Mouse (Mus musculus): ENCODE results near the gene Phf7. TPM values are rescaled to one million over a fixed set of nuclear protein-coding genes. Genes with fewer than 3 reads are reported as not detected.

Phf7 gene
- 7.3 and 8.3 TPM in 2 replicates for polyA plus RNA-seq (2015; fragmentation: Nextera tagmentation; extraction: Ambion mirVana)

DNA sequence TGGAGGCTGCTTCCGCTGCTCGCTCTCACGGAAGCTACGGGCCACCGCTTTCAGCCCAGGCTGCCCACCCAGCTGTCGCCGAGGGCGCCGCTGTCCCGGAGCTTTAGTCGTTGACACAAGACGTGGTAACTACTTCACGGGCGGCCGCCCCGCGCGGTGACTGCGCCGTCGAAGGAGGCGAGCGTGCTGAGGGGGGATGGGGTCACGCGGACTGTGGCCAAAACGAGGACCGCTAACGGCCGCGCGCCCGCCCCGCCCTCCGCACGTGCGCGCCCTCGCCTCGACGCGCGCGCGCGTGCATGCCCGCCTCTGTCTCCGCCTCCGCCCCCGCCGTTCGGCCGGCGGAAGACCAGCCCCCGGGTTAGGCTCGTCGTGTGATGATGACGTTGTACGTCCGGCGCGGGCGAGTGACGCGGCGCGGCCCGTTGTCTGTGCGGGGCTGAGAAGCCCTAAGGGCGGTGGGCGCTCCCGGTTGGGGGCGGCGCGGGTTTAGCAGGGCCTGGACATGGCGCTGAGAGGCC, at the start of gene Phf7, which contains the start of gene Bap1:
Gene Phf7, minus strand, starts transcription at position 234 of the 521 bp plus-strand sequence.
Gene Bap1, plus strand, starts transcription at position 367 of the 521 bp plus-strand sequence.
- peak; percentile 15 for TF ChIP-seq CTCF (IDR thresholded peaks at IDR 0.05; ENCODE audit: low read depth)
- TF ChIP-seq EP300 (IDR thresholded peaks at IDR 0.05; ENCODE audit: low read depth): no peak
- Histone ChIP-seq H3K27me3 (ENCODE audit: insufficient read depth, low read length) (no peaks in the 10 kb centered on the region), H3K27ac (ENCODE audit: low read depth) (peak within 1 kb of the TSS; percentile 94), H3K4me3 (ENCODE audit: low read depth, low read length) (peak within 1 kb of the TSS; percentile 89), H3K4me2 (ENCODE audit: low read depth, low read length) (peak within 1 kb of the TSS; percentile 84), H3K9ac (replicated peaks) (peak within 1 kb of the TSS; percentile 96), H3K9me3 (ENCODE audit: low read length) (no peaks in the 10 kb centered on the region), H3K4me1 (ENCODE audit: insufficient read depth) (peaks cover 14% of the 10 kb centered on the region; the same call in 1 of the 2 replicates), H3K36me3 (replicated peaks; ENCODE audit: insufficient read depth, low read length) (peaks cover 28% of the 10 kb centered on the region)
- ATAC-seq (peak; percentile 95), DNase-seq (peak; percentile 98)
- 3% methylated on average over 75 of the region's 75 CpGs for WGBS (ENCODE audit: insufficient replicate concordance)

DNA sequence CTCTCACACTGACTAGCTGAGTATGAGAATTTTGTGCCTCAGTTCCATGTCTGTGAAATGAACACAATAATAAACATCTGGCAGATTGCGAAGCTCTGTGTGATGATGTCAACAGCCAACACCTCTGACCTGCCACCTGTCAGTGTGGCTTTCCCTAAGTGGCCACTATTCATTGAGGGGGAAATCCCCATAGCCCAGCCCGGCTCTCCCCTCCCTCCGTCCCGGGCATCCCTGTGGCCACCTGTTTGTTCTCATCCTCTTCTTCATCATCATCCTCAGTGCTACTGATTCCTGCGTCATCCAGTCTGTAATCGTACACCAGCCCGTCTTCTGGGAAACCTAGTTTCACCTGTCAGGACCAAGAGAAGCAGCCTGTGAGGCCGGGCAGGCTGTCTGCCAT, 34.6 kb upstream of the Phf7 start:
- Histone ChIP-seq H3K36me3 (replicated peaks; ENCODE audit: insufficient read depth, low read length) (no peaks in the 10 kb centered on the region), H3K4me1 (ENCODE audit: insufficient read depth) (no peaks in the 10 kb centered on the region), H3K27ac (ENCODE audit: low read depth) (no peak overlapping the region), H3K4me3 (ENCODE audit: low read depth, low read length) (no peak overlapping the region), H3K4me2 (ENCODE audit: low read depth, low read length) (no peak overlapping the region), H3K9ac (replicated peaks) (no peak overlapping the region), H3K27me3 (ENCODE audit: insufficient read depth, low read length) (no peaks in the 10 kb centered on the region), H3K9me3 (ENCODE audit: low read length) (no peaks in the 10 kb centered on the region)
- 77% methylated on average over 8 of the region's 8 CpGs for WGBS (ENCODE audit: insufficient replicate concordance)
- ATAC-seq: no peak
- DNase-seq: no peak
- TF ChIP-seq EP300 (IDR thresholded peaks at IDR 0.05; ENCODE audit: low read depth): no peak
- TF ChIP-seq CTCF (IDR thresholded peaks at IDR 0.05; ENCODE audit: low read depth): no peak

DNA sequence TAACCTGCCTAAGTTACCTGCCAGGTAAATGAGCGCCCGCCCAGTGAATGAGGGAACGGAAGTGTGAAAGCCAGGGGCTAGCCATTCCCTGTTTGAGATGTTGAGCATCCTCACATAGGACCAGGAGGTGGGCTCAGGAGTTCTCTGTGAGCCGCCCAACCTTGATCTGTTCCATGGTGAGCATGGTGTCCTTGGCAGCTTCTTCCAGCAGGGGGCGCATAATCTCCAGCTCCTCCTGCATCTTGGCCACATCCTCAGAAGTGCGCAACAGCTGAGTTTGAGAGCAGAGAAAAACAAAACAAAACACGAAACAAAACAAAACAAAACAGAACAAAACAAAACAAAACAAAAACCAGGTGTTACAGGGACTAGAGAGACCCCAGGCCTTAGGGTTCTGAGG, 21.0 kb upstream of the Phf7 start:
- H3K4me2 ChIP-seq (ENCODE audit: low read depth, low read length): no peak overlapping the region
- no peak overlapping the region for H3K27ac ChIP-seq (ENCODE audit: low read depth)
- no peaks in the 10 kb centered on the region for H3K9me3 ChIP-seq (ENCODE audit: low read length)
- TF ChIP-seq EP300 (IDR thresholded peaks at IDR 0.05; ENCODE audit: low read depth) (no peak), CTCF (IDR thresholded peaks at IDR 0.05; ENCODE audit: low read depth) (peak; percentile 93)
- no peak overlapping the region for H3K4me3 ChIP-seq (ENCODE audit: low read depth, low read length)
- ATAC-seq (peak; percentile 57; the same call in 1 of the 2 replicates), DNase-seq (peak; percentile 86)
- WGBS (ENCODE audit: insufficient replicate concordance): 24% methylated on average over 7 of the region's 7 CpGs
- no peak overlapping the region for H3K9ac ChIP-seq (replicated peaks)
- no peaks in the 10 kb centered on the region for H3K36me3 ChIP-seq (replicated peaks; ENCODE audit: insufficient read depth, low read length)
- H3K4me1 ChIP-seq (ENCODE audit: insufficient read depth): peaks cover 4% of the 10 kb centered on the region
- 0 out of 2 replicates have a peak, but pooled peaks cover 3% of the 10 kb centered on the region for H3K27me3 ChIP-seq (ENCODE audit: insufficient read depth, low read length)

DNA sequence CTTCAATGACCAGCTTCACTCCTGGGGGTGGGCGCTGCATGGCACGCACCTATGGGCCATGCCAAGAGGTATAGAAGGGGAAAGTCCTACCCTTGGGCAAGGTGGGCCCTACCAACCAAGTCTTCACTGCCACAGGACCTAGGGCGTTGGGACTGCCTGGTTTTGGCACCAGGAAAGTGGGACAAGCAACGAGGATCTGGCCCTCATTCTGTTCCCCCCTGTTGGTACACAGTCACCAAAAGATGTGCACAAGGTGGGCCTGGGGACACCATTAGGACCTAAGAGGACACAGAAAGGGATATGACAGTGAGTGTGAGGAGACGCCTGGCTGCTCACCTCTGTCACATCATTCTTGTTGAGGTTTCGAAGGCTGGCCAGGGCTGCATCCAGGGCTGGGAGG, 20.0 kb upstream of the Phf7 start:
- Histone ChIP-seq H3K36me3 (replicated peaks; ENCODE audit: insufficient read depth, low read length) (no peaks in the 10 kb centered on the region), H3K27ac (ENCODE audit: low read depth) (no peak overlapping the region), H3K4me3 (ENCODE audit: low read depth, low read length) (no peak overlapping the region), H3K27me3 (ENCODE audit: insufficient read depth, low read length) (0 out of 2 replicates have a peak, but pooled peaks cover 3% of the 10 kb centered on the region), H3K4me2 (ENCODE audit: low read depth, low read length) (no peak overlapping the region), H3K9me3 (ENCODE audit: low read length) (no peaks in the 10 kb centered on the region), H3K4me1 (ENCODE audit: insufficient read depth) (peaks cover 4% of the 10 kb centered on the region), H3K9ac (replicated peaks) (no peak overlapping the region)
- TF ChIP-seq EP300 (IDR thresholded peaks at IDR 0.05; ENCODE audit: low read depth): no peak
- no peak for TF ChIP-seq CTCF (IDR thresholded peaks at IDR 0.05; ENCODE audit: low read depth)
- ATAC-seq: no peak
- WGBS (ENCODE audit: insufficient replicate concordance): 74% methylated on average over 6 of the region's 6 CpGs
- DNase-seq: no peak

DNA sequence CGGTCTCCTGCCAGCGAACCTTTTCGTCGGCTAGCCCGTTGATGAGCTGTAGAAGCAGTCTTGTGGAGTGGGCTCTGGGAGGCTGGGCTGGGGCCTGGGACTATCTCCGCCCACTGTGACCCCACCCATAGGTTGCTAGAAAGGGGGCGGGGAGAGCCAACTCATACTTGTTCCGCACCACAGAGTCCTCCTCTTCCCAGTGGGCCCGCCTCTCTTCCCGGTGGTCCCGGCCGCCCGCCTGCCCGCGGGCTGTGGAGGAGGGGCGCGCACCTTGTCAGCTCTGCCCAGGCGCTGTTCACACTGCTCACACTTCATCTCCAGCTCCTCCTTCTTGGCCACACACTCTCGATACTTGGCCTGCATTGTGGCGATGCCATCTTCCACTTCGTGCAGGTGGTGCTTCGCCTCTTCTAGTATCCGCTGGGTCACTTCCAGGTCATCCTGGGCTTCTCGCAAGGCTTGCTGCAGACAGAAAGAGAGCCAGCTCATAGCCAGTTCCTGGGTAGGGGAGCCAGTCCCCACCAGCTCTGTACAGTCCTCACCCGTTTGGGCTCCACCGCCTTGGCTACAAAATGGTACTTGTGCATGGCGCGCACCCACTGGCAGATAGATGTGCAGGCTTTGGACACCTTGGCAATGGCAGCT, 18.5 kb upstream of the Phf7 start:
- H3K4me3 ChIP-seq (ENCODE audit: low read depth, low read length): no peak overlapping the region
- no peak for DNase-seq
- ATAC-seq: no peak
- WGBS (ENCODE audit: insufficient replicate concordance): 22% methylated on average over 23 of the region's 28 CpGs
- no peaks in the 10 kb centered on the region for H3K9me3 ChIP-seq (ENCODE audit: low read length)
- H3K4me2 ChIP-seq (ENCODE audit: low read depth, low read length): peak overlapping the region; percentile 61
- H3K27me3 ChIP-seq (ENCODE audit: insufficient read depth, low read length): 0 out of 2 replicates have a peak, but pooled peaks cover 3% of the 10 kb centered on the region
- H3K36me3 ChIP-seq (replicated peaks; ENCODE audit: insufficient read depth, low read length): no peaks in the 10 kb centered on the region
- no peak for TF ChIP-seq EP300 (IDR thresholded peaks at IDR 0.05; ENCODE audit: low read depth)
- no peak for TF ChIP-seq CTCF (IDR thresholded peaks at IDR 0.05; ENCODE audit: low read depth)
- no peak overlapping the region for H3K27ac ChIP-seq (ENCODE audit: low read depth)
- H3K9ac ChIP-seq (replicated peaks): peak overlapping the region; percentile 7; the same call in 1 of the 2 replicates
- peaks cover 4% of the 10 kb centered on the region for H3K4me1 ChIP-seq (ENCODE audit: insufficient read depth)

DNA sequence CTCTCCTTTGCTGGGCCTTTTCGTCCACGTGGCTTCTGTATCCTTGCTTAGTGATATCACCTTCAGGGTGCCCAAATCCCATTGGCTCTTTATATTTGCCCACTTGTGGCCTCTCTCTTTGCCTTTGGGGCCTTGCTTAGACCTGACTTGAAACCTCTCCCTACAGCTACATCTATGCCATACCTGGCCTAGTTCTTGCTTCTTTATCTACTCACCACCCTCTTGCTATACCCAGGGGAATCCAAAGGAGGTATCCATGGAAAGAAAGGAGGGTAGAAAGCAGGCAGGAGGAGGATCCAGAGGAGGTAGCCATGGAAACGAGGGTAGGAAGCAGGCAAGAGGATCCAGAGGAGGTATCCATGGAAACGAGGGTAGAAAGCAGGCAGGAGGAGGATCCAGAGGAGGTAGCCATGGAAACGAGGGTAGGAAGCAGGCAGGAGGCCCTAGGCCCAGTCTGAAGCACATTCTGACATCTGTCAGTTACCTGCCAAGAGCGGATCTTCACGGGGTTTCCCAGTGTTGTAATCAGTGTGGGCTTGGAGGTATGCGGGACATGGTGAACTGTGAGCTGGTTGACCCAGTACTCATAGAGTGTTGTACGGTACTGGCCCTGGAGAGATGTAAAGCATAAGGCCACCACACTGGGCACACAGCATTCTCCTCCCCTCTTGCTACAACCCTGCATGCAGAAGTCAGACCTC, 17.3 kb upstream of the Phf7 start:
- Histone ChIP-seq H3K27ac (ENCODE audit: low read depth) (no peak overlapping the region), H3K9me3 (ENCODE audit: low read length) (no peaks in the 10 kb centered on the region), H3K9ac (replicated peaks) (no peak overlapping the region), H3K4me2 (ENCODE audit: low read depth, low read length) (no peak overlapping the region), H3K36me3 (replicated peaks; ENCODE audit: insufficient read depth, low read length) (no peaks in the 10 kb centered on the region), H3K4me1 (ENCODE audit: insufficient read depth) (peaks cover 4% of the 10 kb centered on the region), H3K27me3 (ENCODE audit: insufficient read depth, low read length) (0 out of 2 replicates have a peak, but pooled peaks cover 3% of the 10 kb centered on the region), H3K4me3 (ENCODE audit: low read depth, low read length) (no peak overlapping the region)
- ATAC-seq: no peak
- TF ChIP-seq CTCF (IDR thresholded peaks at IDR 0.05; ENCODE audit: low read depth) (no peak), EP300 (IDR thresholded peaks at IDR 0.05; ENCODE audit: low read depth) (no peak)
- DNase-seq: no peak
- 72% methylated on average over 9 of the region's 9 CpGs for WGBS (ENCODE audit: insufficient replicate concordance)

Data from liver, postnatal 0 days (tissue).